ENCODE assay signal across 12 mouse cellular contexts in the genomic region with DNA sequence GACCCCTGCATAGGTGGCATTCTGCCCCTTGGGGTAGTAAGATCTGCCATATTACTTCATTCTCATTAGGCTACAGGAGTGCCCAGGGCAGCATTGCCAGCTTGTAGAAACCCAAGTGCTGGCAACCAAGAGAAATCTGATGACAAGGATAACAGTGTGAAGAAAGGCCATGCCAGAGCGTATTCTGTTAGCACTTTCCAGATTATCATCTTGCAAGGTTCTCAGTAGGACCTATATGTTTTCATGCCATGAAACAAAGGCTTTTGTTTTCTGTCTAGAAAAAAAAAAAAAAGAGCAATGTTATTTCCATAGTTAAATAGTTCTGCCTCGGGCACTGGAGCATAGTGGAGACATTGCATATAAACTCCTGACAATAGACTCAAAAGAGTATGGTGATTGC.
"Had no signal": no experiment of that assay in that cellular context is flagged by ENCODE, and none has a peak within 500 bp of the region (broad histone marks: within the 10 kb centered on the region; RNA-seq: fewer than 3 reads in every experiment).

No protein-coding gene starts in this region.

- DNase-seq: left cerebral cortex, postnatal 4 days; liver; liver, embryonic 13.5 days; liver, postnatal 0 days; lung, adult 18-20 months; lung, adult 2 months; lung, embryonic 14.5 days; lung, postnatal 10 days; lung, postnatal 14 days; lung, postnatal 36 days; lung, postnatal 4 days; midbrain, embryonic 14.5 days had no signal
